ENCODE assay signal across 31 mouse cellular contexts in genomic region chr11:116178411-116179121, GRCm38 (mm10). TPM values are rescaled to one million over a fixed set of nuclear protein-coding genes. Genes with fewer than 3 reads are reported as not detected.
DNase-seq lines count a peak whose midpoint lies in the region; ATAC-seq and TF ChIP-seq lines count a peak whose summit lies in the region.
"Had no signal": no experiment of that assay in that cellular context is flagged by ENCODE, and none has a peak within 500 bp of the region (broad histone marks: within the 10 kb centered on the region; RNA-seq: fewer than 3 reads in every experiment).

No protein-coding gene starts in this region.

- H3K4me1 ChIP-seq in hindbrain, embryonic 12.5 days, result no peaks in the 10 kb centered on the region
- H3K4me1 ChIP-seq in hindbrain, embryonic 14.5 days (replicated peaks; ENCODE audit: control insufficient read depth, insufficient read depth, low read length), result no peaks in the 10 kb centered on the region
- peaks cover 0 to 3% of the 10 kb centered on the region in 2 experiments; a peak in 1 of 4 replicates for H3K4me1 ChIP-seq in ES-E14 (ENCODE audit: control insufficient read depth in 2 of 2, insufficient read depth in 2 of 2, low read length in 2 of 2, poor library complexity in 1 of 2)
- no peaks in the 10 kb centered on the region for H3K4me1 ChIP-seq in lung, adult 2 months (ENCODE audit: control insufficient read depth, insufficient read depth, low read length)
- no peaks in the 10 kb centered on the region for H3K4me1 ChIP-seq in midbrain, embryonic 16.5 days (ENCODE audit: control insufficient read depth, insufficient read depth, low read length)
- H3K4me1 ChIP-seq: heart, embryonic 10.5 days; heart, embryonic 15.5 days; hindbrain, embryonic 15.5 days; limb, embryonic 12.5 days; neural tube, embryonic 13.5 days had no signal

- DNase-seq in hindbrain, embryonic 14.5 days (ENCODE audit: low spot score), result no peak
- no peak for DNase-seq in ES-E14 (ENCODE audit: low read depth, low spot score)
- DNase-seq in lung, adult 2 months, result peak; percentile 24
- DNase-seq in lung, postnatal 25 days (ENCODE audit: low spot score), result peak; percentile 62
- no peak for DNase-seq in heart, postnatal 10 days
- DNase-seq: adrenal gland, postnatal 25 days; cerebellum, adult 18-20 months; cerebellum, postnatal 10 days; gastrocnemius, postnatal 10 days; heart, postnatal 4 days; kidney, adult 11 months; liver, postnatal 0 days; right cerebral cortex, postnatal 4 days; thymus, adult 18-20 months; thymus, postnatal 25 days had no signal

- 0 out of 2 replicates have a peak overlapping the region, but pooled peaks have one; percentile 8 for H3K9ac ChIP-seq in hindbrain, embryonic 12.5 days
- H3K9ac ChIP-seq in hindbrain, embryonic 14.5 days, result no peak overlapping the region
- peak overlapping the region; percentile 34; the same call in 1 of the 2 replicates for H3K9ac ChIP-seq in ES-E14 (ENCODE audit: insufficient read depth, low read depth, low read length, poor library complexity, severe bottlenecking)
- no peak overlapping the region for H3K9ac ChIP-seq in midbrain, embryonic 16.5 days (ENCODE audit: low read depth, low read length)
- H3K9ac ChIP-seq: heart, embryonic 15.5 days; hindbrain, embryonic 15.5 days; limb, embryonic 12.5 days; liver, postnatal 0 days; neural tube, embryonic 13.5 days had no signal

- intact Hi-C loops in heart, postnatal 10 days (cut with DNase I), result no loop called here

- H3K36me3 ChIP-seq in hindbrain, embryonic 12.5 days, result peaks cover 79% of the 10 kb centered on the region
- H3K36me3 ChIP-seq in hindbrain, embryonic 14.5 days (replicated peaks; ENCODE audit: control insufficient read depth, insufficient read depth), result peaks cover 93% of the 10 kb centered on the region
- peaks cover 11% of the 10 kb centered on the region; the same call in 1 of the 2 replicates for H3K36me3 ChIP-seq in ES-E14 (ENCODE audit: control insufficient read depth, insufficient read depth, low read length, poor library complexity, severe bottlenecking)
- peaks cover 55% of the 10 kb centered on the region for H3K36me3 ChIP-seq in midbrain, embryonic 16.5 days (ENCODE audit: control insufficient read depth, insufficient read depth, low read length)

- H3K27ac ChIP-seq in hindbrain, embryonic 12.5 days, result no peak overlapping the region
- no peak overlapping the region for H3K27ac ChIP-seq in hindbrain, embryonic 14.5 days
- H3K27ac ChIP-seq in ES-E14 (ENCODE audit: insufficient read depth, low read depth, low read length, poor library complexity, severe bottlenecking), result no peak overlapping the region
- H3K27ac ChIP-seq in midbrain, embryonic 16.5 days (ENCODE audit: low read length), result no peak overlapping the region
- H3K27ac ChIP-seq: heart, embryonic 10.5 days; heart, embryonic 15.5 days; hindbrain, embryonic 15.5 days; kidney, postnatal 0 days; limb, embryonic 12.5 days; neural tube, embryonic 13.5 days; stomach, postnatal 0 days had no signal

- in situ Hi-C loops in ES-E14 (cut with MboI; ENCODE audit: low sequenced_read_pairs in 2 of 2, unreplicated experiment in 2 of 2), result no loop called here

- no peak overlapping the region for H3K4me2 ChIP-seq in hindbrain, embryonic 12.5 days (replicated peaks)
- H3K4me2 ChIP-seq in hindbrain, embryonic 14.5 days (replicated peaks), result no peak overlapping the region
- H3K4me2 ChIP-seq in midbrain, embryonic 16.5 days (ENCODE audit: low read length), result no peak overlapping the region
- H3K4me2 ChIP-seq: heart, embryonic 15.5 days; hindbrain, embryonic 15.5 days; limb, embryonic 12.5 days; liver, embryonic 11.5 days; midbrain, embryonic 11.5 days; neural tube, embryonic 13.5 days had no signal

- TF ChIP-seq POLR2A in lung, adult 2 months (IDR thresholded peaks at IDR 0.05; ENCODE audit: borderline replicate concordance, extremely low read depth, low read depth, low read length), result no peak

- ATAC-seq in hindbrain, embryonic 12.5 days (ENCODE audit: low FRiP score), result no peak
- no peak for ATAC-seq in hindbrain, embryonic 14.5 days (ENCODE audit: low FRiP score)
- no peak for ATAC-seq in midbrain, embryonic 16.5 days
- ATAC-seq: activated CD4-positive, CD25-positive, alpha-beta regulatory T cell, adult 4 months; CD4-positive, CD25-positive, alpha-beta regulatory T cell, adult 4 months; forebrain, embryonic 16.5 days; inflammation-experienced regulatory T-cells, adult 6 months; liver, postnatal 0 days had no signal

- H3K27me3 ChIP-seq in hindbrain, embryonic 12.5 days, result no peaks in the 10 kb centered on the region
- H3K27me3 ChIP-seq in hindbrain, embryonic 14.5 days (ENCODE audit: control insufficient read depth, insufficient read depth, low read length), result no peaks in the 10 kb centered on the region
- no peaks in the 10 kb centered on the region for H3K27me3 ChIP-seq in midbrain, embryonic 16.5 days (ENCODE audit: control insufficient read depth, insufficient read depth, low read depth, low read length)
- H3K27me3 ChIP-seq: heart, embryonic 15.5 days; hindbrain, embryonic 15.5 days; limb, embryonic 12.5 days; neural tube, embryonic 13.5 days had no signal

- H3K9me3 ChIP-seq in hindbrain, embryonic 12.5 days (replicated peaks), result no peaks in the 10 kb centered on the region
- H3K9me3 ChIP-seq in hindbrain, embryonic 14.5 days (ENCODE audit: control insufficient read depth, low read length), result no peaks in the 10 kb centered on the region
- no peaks in the 10 kb centered on the region for H3K9me3 ChIP-seq in ES-E14 (ENCODE audit: control insufficient read depth, insufficient read depth, low read depth, low read length)
- no peaks in the 10 kb centered on the region for H3K9me3 ChIP-seq in midbrain, embryonic 16.5 days (replicated peaks; ENCODE audit: control insufficient read depth, low read length, poor library complexity, severe bottlenecking)
- H3K9me3 ChIP-seq: heart, embryonic 10.5 days; heart, embryonic 15.5 days; hindbrain, embryonic 15.5 days; limb, embryonic 12.5 days; neural tube, embryonic 13.5 days had no signal

- no peak for TF ChIP-seq CTCF in lung, adult 2 months (IDR thresholded peaks at IDR 0.05; ENCODE audit: insufficient read depth, low read length)

- no peak overlapping the region for H3K4me3 ChIP-seq in hindbrain, embryonic 12.5 days
- no peak overlapping the region for H3K4me3 ChIP-seq in hindbrain, embryonic 14.5 days (replicated peaks; ENCODE audit: low read length)
- H3K4me3 ChIP-seq in ES-E14 (ENCODE audit: insufficient read depth in 1 of 2, low read depth in 1 of 2, low read length in 2 of 2, poor library complexity in 1 of 2, severe bottlenecking in 1 of 2), result peak overlapping the region in 1 of 2 experiments; percentile 42; a peak in 2 of 4 replicates
- no peak overlapping the region for H3K4me3 ChIP-seq in lung, adult 2 months (replicated peaks; ENCODE audit: extremely low read depth, low read depth, low read length)
- H3K4me3 ChIP-seq in midbrain, embryonic 16.5 days (ENCODE audit: low read depth, low read length), result no peak overlapping the region
- H3K4me3 ChIP-seq: erythroblast, embryonic 14.5 days; heart, embryonic 10.5 days; heart, embryonic 15.5 days; hindbrain, embryonic 15.5 days; limb, embryonic 12.5 days; neural tube, embryonic 13.5 days had no signal

- 94% methylated on average over 20 of the region's 20 CpGs for WGBS in hindbrain, embryonic 12.5 days
- 86% methylated on average over 20 of the region's 20 CpGs for WGBS in hindbrain, embryonic 14.5 days
- WGBS in lung, adult 2 months, result 75% methylated on average over 20 of the region's 20 CpGs
- WGBS in midbrain, embryonic 16.5 days, result 92% methylated on average over 20 of the region's 20 CpGs

TF ChIP-seq in ES-E14, 5 proteins besides CTCF, POLR2A, EP300 and RAD21 (continues in another document):
- no peak for TF ChIP-seq HCFC1 (IDR thresholded peaks at IDR 0.05; ENCODE audit: borderline replicate concordance, insufficient read depth, low read length)
- TF ChIP-seq ZC3H11A (IDR thresholded peaks at IDR 0.05; ENCODE audit: borderline replicate concordance, low read depth, low read length), result no peak

RNA-seq across cellular contexts. Expression of gene Fbf1, which starts 10.6 kb away (rescaled TPM):
- polyA plus RNA-seq in hindbrain, embryonic 12.5 days (2016; fragmentation: Nextera tagmentation; extraction: Ambion mirVana), result 80.7 and 80.9 TPM in 2 replicates
- polyA plus RNA-seq in hindbrain, embryonic 14.5 days (2014; fragmentation: Nextera tagmentation; extraction: Ambion mirVana), result 43.0 and 45.4 TPM in 2 replicates
- 29.4 and 32.1 TPM in 2 replicates for total RNA-seq in ES-E14 (2012; rRNA removed)
- 26.5 and 35.5 TPM in 2 replicates for polyA plus RNA-seq in lung, adult 2 months (2012; rRNA removed)
- 69.4 and 77.1 TPM in 2 replicates for polyA plus RNA-seq in midbrain, embryonic 16.5 days (2015; fragmentation: Nextera tagmentation; extraction: Ambion mirVana)
- total RNA-seq in heart, postnatal 10 days (2021), result 10 to 100 TPM; 17.4 to 17.7 TPM

RNA-seq across cellular contexts. Expression of gene Ten1, which starts 20.1 kb away (rescaled TPM):
- 57.4 and 63.1 TPM in 2 replicates for polyA plus RNA-seq in hindbrain, embryonic 12.5 days (2016; fragmentation: Nextera tagmentation; extraction: Ambion mirVana)
- polyA plus RNA-seq in hindbrain, embryonic 14.5 days (2014; fragmentation: Nextera tagmentation; extraction: Ambion mirVana), result 80.7 and 88.0 TPM in 2 replicates
- total RNA-seq in ES-E14 (2012; rRNA removed), result 17.0 and 19.1 TPM in 2 replicates
- 26.9 and 29.3 TPM in 2 replicates for polyA plus RNA-seq in lung, adult 2 months (2012; rRNA removed)
- 82.0 and 82.5 TPM in 2 replicates for polyA plus RNA-seq in midbrain, embryonic 16.5 days (2015; fragmentation: Nextera tagmentation; extraction: Ambion mirVana)
- 10 to 100 TPM; 29.7 to 34.0 TPM for total RNA-seq in heart, postnatal 10 days (2021)

RNA-seq across cellular contexts. Expression of gene Acox1, which starts 20.3 kb away (rescaled TPM):
- 43.8 and 45.9 TPM in 2 replicates for polyA plus RNA-seq in hindbrain, embryonic 12.5 days (2016; fragmentation: Nextera tagmentation; extraction: Ambion mirVana)
- 67.5 and 75.7 TPM in 2 replicates for polyA plus RNA-seq in hindbrain, embryonic 14.5 days (2014; fragmentation: Nextera tagmentation; extraction: Ambion mirVana)
- total RNA-seq in ES-E14 (2012; rRNA removed), result 11.2 and 16.5 TPM in 2 replicates
- polyA plus RNA-seq in lung, adult 2 months (2012; rRNA removed), result 45.6 and 67.9 TPM in 2 replicates
- 64.0 and 71.5 TPM in 2 replicates for polyA plus RNA-seq in midbrain, embryonic 16.5 days (2015; fragmentation: Nextera tagmentation; extraction: Ambion mirVana)
- total RNA-seq in heart, postnatal 10 days (2021), result 10 to 100 TPM; 92.5 to 99.9 TPM

RNA-seq across cellular contexts. Expression of gene Mrpl38, which starts 39.9 kb away (rescaled TPM):
- polyA plus RNA-seq in hindbrain, embryonic 12.5 days (2016; fragmentation: Nextera tagmentation; extraction: Ambion mirVana), result 72.7 and 77.8 TPM in 2 replicates
- 79.4 and 83.1 TPM in 2 replicates for polyA plus RNA-seq in hindbrain, embryonic 14.5 days (2014; fragmentation: Nextera tagmentation; extraction: Ambion mirVana)
- 81.1 and 81.3 TPM in 2 replicates for total RNA-seq in ES-E14 (2012; rRNA removed)
- 32.9 and 41.3 TPM in 2 replicates for polyA plus RNA-seq in lung, adult 2 months (2012; rRNA removed)
- 80.3 and 84.6 TPM in 2 replicates for polyA plus RNA-seq in midbrain, embryonic 16.5 days (2015; fragmentation: Nextera tagmentation; extraction: Ambion mirVana)
- 10 to 100 TPM; 55.9 to 56.8 TPM for total RNA-seq in heart, postnatal 10 days (2021)

RNA-seq across cellular contexts. Expression of gene Trim65, which starts 47.6 kb away (rescaled TPM):
- polyA plus RNA-seq in hindbrain, embryonic 12.5 days (2016; fragmentation: Nextera tagmentation; extraction: Ambion mirVana), result 2.2 and 2.3 TPM in 2 replicates
- polyA plus RNA-seq in hindbrain, embryonic 14.5 days (2014; fragmentation: Nextera tagmentation; extraction: Ambion mirVana), result 2.7 and 2.9 TPM in 2 replicates
- 0.31 and 0.42 TPM in 2 replicates for total RNA-seq in ES-E14 (2012; rRNA removed)
- polyA plus RNA-seq in lung, adult 2 months (2012; rRNA removed), result 17.3 and 21.4 TPM in 2 replicates
- 2.2 and 2.3 TPM in 2 replicates for polyA plus RNA-seq in midbrain, embryonic 16.5 days (2015; fragmentation: Nextera tagmentation; extraction: Ambion mirVana)
- total RNA-seq in heart, postnatal 10 days (2021), result 1 to 10 TPM; 5.4 to 6.3 TPM

Comparison
In these comparisons a context has a peak if more than half of its experiments do, and no peak if none do; other contexts are left out.
1. H3K9ac ChIP-seq: peak in hindbrain, embryonic 12.5 days (single experiment) and ES-E14 (single experiment); none in hindbrain, embryonic 14.5 days (single experiment) and midbrain, embryonic 16.5 days (single experiment).
2. DNase-seq: peak in lung, adult 2 months (single experiment) and lung, postnatal 25 days (single experiment); none in hindbrain, embryonic 14.5 days (single experiment), ES-E14 (single experiment) and heart, postnatal 10 days (0 of 2).